In the genomic region with DNA sequence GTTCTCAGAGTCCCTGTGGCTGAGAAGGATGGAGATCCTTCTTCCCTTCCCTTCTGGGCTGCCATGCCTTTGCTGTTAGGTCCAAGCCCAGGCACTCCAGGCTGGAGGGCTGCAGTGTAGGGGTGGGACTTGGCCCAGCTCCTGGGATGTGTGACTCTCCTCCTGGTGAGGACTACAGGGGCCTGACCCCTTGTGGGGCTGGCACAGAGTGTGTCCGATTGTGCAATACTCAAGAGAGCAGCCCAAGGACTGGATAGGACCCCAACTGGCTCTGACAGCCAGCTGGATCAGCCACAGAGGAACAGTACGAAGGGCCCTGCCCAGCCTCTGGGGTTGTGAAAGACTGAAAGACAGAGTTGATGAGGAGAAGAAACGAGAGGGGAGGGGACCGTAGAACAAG, we compare ENCODE assay signal across 7 mouse cellular contexts. TPM values are rescaled to one million over a fixed set of nuclear protein-coding genes. Genes with fewer than 3 reads are reported as not detected.
DNase-seq lines count a peak whose midpoint lies in the region; ATAC-seq lines count a peak whose summit lies in the region.

No protein-coding gene starts in this region.

- peaks cover 78% of the 10 kb centered on the region for H3K27me3 ChIP-seq in heart, embryonic 13.5 days (replicated peaks)
- peaks cover 48% of the 10 kb centered on the region for H3K27me3 ChIP-seq in lung, embryonic 15.5 days

- H3K4me2 ChIP-seq in heart, embryonic 13.5 days: peak overlapping the region; percentile 73
- peak overlapping the region; percentile 62 for H3K4me2 ChIP-seq in lung, embryonic 15.5 days

- peak; percentile 46 to 85 for DNase-seq in urinary bladder, adult 18-20 months (ENCODE audit: low spot score in 2 of 2)
- DNase-seq in urinary bladder, postnatal 10 days (ENCODE audit: low spot score): no peak
- DNase-seq in frontal cortex, postnatal 25 days (ENCODE audit: low spot score in 2 of 2): no peak
- no peak for DNase-seq in right cerebral cortex, postnatal 36 days (ENCODE audit: low spot score in 2 of 2)
- no peak for DNase-seq in layer of hippocampus, postnatal 25 days (ENCODE audit: extremely low spot score in 1 of 2, low spot score in 1 of 2)

- WGBS in heart, embryonic 13.5 days: 24% methylated on average over 4 of the region's 4 CpGs
- WGBS in lung, embryonic 15.5 days: 9% methylated on average over 4 of the region's 4 CpGs

- H3K4me3 ChIP-seq in heart, embryonic 13.5 days: no peak overlapping the region
- H3K4me3 ChIP-seq in lung, embryonic 15.5 days: peak overlapping the region; percentile 52

- H3K36me3 ChIP-seq in heart, embryonic 13.5 days: no peaks in the 10 kb centered on the region
- H3K36me3 ChIP-seq in lung, embryonic 15.5 days: no peaks in the 10 kb centered on the region

- peaks cover 46% of the 10 kb centered on the region for H3K4me1 ChIP-seq in heart, embryonic 13.5 days
- peaks cover 46% of the 10 kb centered on the region for H3K4me1 ChIP-seq in lung, embryonic 15.5 days

- no peak overlapping the region for H3K9ac ChIP-seq in heart, embryonic 13.5 days
- H3K9ac ChIP-seq in lung, embryonic 15.5 days: no peak overlapping the region

- no peaks in the 10 kb centered on the region for H3K9me3 ChIP-seq in heart, embryonic 13.5 days
- no peaks in the 10 kb centered on the region for H3K9me3 ChIP-seq in lung, embryonic 15.5 days

- no peak for ATAC-seq in heart, embryonic 13.5 days (ENCODE audit: extremely low read depth, insufficient number of reproducible peaks, low FRiP score, low TSS enrichment)
- ATAC-seq in lung, embryonic 15.5 days (ENCODE audit: borderline replicate concordance, extremely low read depth, low FRiP score, low TSS enrichment): peak; percentile 90

- no peak overlapping the region for H3K27ac ChIP-seq in heart, embryonic 13.5 days (replicated peaks)
- peak overlapping the region; percentile 31 for H3K27ac ChIP-seq in lung, embryonic 15.5 days

RNA-seq across cellular contexts. Expression of a gene that starts 1.5 kb away (rescaled TPM):
- 1.2 and 1.4 TPM in 2 replicates for polyA plus RNA-seq in heart, embryonic 13.5 days (2015; fragmentation: Nextera tagmentation; extraction: Ambion mirVana)
- 6.3 and 6.7 TPM in 2 replicates for polyA plus RNA-seq in lung, embryonic 15.5 days (2015; fragmentation: Nextera tagmentation; extraction: Ambion mirVana)
- 1 to 10 TPM; 1.3 to 1.6 TPM for total RNA-seq in layer of hippocampus, postnatal 25 days (2021)

RNA-seq across cellular contexts. Expression of a gene that starts 16.1 kb away (rescaled TPM):
- 0.04 and 0.08 TPM in 2 replicates for polyA plus RNA-seq in heart, embryonic 13.5 days (2015; fragmentation: Nextera tagmentation; extraction: Ambion mirVana)
- 0.65 and 0.78 TPM in 2 replicates for polyA plus RNA-seq in lung, embryonic 15.5 days (2015; fragmentation: Nextera tagmentation; extraction: Ambion mirVana)
- total RNA-seq in layer of hippocampus, postnatal 25 days (2021): 1 to 10 TPM; 5.8 to 6.7 TPM

Comparison
In these comparisons a context has a peak if more than half of its experiments do, and no peak if none do; other contexts are left out.
1. DNase-seq: peak in urinary bladder, adult 18-20 months (2 of 2); none in urinary bladder, postnatal 10 days (single experiment), frontal cortex, postnatal 25 days (0 of 2), right cerebral cortex, postnatal 36 days (0 of 2) and layer of hippocampus, postnatal 25 days (0 of 2).